Mouse (Mus musculus) embryonic facial prominence, embryonic 12.5 days (tissue): ENCODE measurements at regions not wholly inside any gene's neighbourhood (a gene's known extent, or its start where the extent isn't known, plus 50 kb on each side); places are given as distances from the start of the nearest gene placed in this dataset.
A peak's percentile ranks its signal among the peaks of the same experiment; 100 is the strongest.

Experiments
- ATAC-seq: fragments of 200-750 bp; cut with Nextera tagmentation; 2 replicates; pipeline ENCODE4 v1.8.0; 2017; ENCODE audit not compliant: insufficient number of reproducible peaks, insufficient read depth, low FRiP score, low TSS enrichment
- H3K27ac ChIP-seq: fragments of 300-500 bp; sonication (generic); 2 replicates; pipeline ENCODE4 v1.5.1; 2016; ENCODE audit warnings: mild to moderate bottlenecking
- H3K27me3 ChIP-seq: fragments of 300-500 bp; sonication (generic); 2 replicates; pipeline ENCODE4 v1.6.1; 2016; ENCODE audit warnings: mild to moderate bottlenecking, moderate library complexity
- H3K36me3 ChIP-seq: fragments of 300-500 bp; sonication (generic); 2 replicates; pipeline ENCODE4 v1.6.1; 2016; ENCODE audit warnings: mild to moderate bottlenecking
- H3K4me1 ChIP-seq: fragments of 300-500 bp; sonication (generic); 2 replicates; pipeline ENCODE4 v1.6.1; 2016
- H3K4me2 ChIP-seq: fragments of 300-500 bp; sonication (generic); replicated peaks from 2 replicates; pipeline ENCODE4 v1.6.1; 2016; ENCODE audit warnings: mild to moderate bottlenecking, moderate library complexity
- H3K4me3 ChIP-seq: fragments of 300-500 bp; sonication (generic); 2 replicates; pipeline ENCODE4 v1.5.1; 2016; ENCODE audit warnings: mild to moderate bottlenecking
- H3K9ac ChIP-seq: fragments of 300-500 bp; sonication (generic); 2 replicates; pipeline ENCODE4 v1.6.1; 2016; ENCODE audit warnings: mild to moderate bottlenecking, moderate library complexity
- H3K9me3 ChIP-seq: fragments of 300-500 bp; sonication (generic); 2 replicates; pipeline ENCODE4 v1.6.1; 2016; ENCODE audit warnings: mild to moderate bottlenecking, moderate library complexity
- WGBS: fragments of 180-500 bp; shearing (Covaris S2); methylation state at CpG from one replicate; pipeline ENCODE4 v1.1.7; 2016; 5-methylcytosine and 5-hydroxymethylcytosine counted together

GRCm38 (mm10) chr7:73655787-73656423, 84.2 kb upstream of the Fam174b start:
- Histone ChIP-seq H3K4me3 (no peak overlapping the region), H3K27ac (no peak overlapping the region), H3K36me3 (no peaks in the 10 kb centered on the region), H3K27me3 (no peaks in the 10 kb centered on the region; the same call in 1 of the 2 replicates), H3K9ac (no peak overlapping the region), H3K9me3 (no peaks in the 10 kb centered on the region), H3K4me2 (no peak overlapping the region), H3K4me1 (peaks cover 6% of the 10 kb centered on the region; the same call in 1 of the 2 replicates)
- no peak for ATAC-seq
- 21% methylated on average over 5 of the region's 5 CpGs for WGBS

DNA sequence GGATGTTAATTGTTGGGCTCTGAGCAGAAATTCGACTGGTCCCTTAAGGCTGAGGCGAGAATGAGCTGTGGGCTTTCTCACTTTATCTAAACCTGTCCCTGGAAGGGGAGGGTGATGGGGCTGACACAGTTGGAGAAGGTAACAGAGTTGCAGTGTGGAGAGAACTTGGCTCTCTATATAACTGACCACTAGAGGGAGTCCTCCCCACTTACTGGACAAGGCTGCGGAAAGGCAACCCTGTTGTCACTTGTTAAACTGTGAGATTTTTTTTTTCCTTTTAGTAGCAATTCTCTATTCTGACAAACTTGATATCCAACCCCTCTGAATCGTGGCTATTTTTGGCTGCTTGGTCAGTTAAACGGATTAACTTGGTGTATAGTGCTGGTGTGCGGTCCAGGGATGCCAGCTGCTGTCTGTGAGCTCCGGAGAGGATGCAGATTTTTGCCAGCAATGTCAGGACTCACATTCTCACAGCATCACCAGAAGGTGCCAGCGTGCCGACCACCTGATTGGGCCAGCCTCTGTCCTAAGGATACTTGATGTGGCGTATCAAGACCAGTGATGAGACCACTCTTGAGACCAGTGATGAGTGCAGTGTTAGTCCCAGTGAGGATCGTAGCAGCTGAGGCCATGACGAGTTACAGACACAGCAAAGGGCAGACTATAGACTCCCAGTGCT, 85.8 kb upstream of the Fam174b start:
- Histone ChIP-seq H3K9ac (no peak overlapping the region), H3K36me3 (no peaks in the 10 kb centered on the region), H3K4me1 (peaks cover 6% of the 10 kb centered on the region; the same call in 1 of the 2 replicates), H3K4me2 (no peak overlapping the region), H3K9me3 (no peaks in the 10 kb centered on the region), H3K27me3 (no peaks in the 10 kb centered on the region; the same call in 1 of the 2 replicates), H3K27ac (no peak overlapping the region), H3K4me3 (no peak overlapping the region)
- WGBS, result 36% methylated on average over 12 of the region's 12 CpGs
- ATAC-seq, result no peak

DNA sequence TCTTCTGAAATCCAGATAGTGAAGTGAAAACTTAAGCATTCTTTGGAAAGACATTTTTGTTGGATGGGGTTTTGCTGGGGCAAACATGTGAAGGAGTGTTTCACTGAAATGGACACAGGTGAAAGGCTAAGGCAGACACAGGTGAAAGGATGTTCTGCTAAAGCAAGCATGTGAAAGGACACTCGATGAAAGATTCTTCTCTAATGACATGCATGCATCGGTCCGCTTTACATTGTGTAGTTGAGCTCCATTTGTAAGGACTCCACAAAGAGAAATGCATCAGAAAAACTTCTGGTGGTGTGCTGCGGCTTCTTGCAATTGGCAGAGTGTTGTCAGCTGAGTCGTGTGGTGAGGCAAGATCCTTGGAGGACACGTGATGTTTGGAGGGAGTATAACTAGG, 89.2 kb upstream of the Fam174b start:
- H3K27me3 ChIP-seq, result no peaks in the 10 kb centered on the region; the same call in 1 of the 2 replicates
- H3K4me1 ChIP-seq, result no peaks in the 10 kb centered on the region
- H3K4me3 ChIP-seq, result no peak overlapping the region
- H3K9me3 ChIP-seq, result no peaks in the 10 kb centered on the region
- WGBS, result 94% methylated on average over 6 of the region's 6 CpGs
- no peak overlapping the region for H3K27ac ChIP-seq
- no peak for ATAC-seq
- H3K36me3 ChIP-seq, result no peaks in the 10 kb centered on the region
- H3K4me2 ChIP-seq, result no peak overlapping the region
- no peak overlapping the region for H3K9ac ChIP-seq

DNA sequence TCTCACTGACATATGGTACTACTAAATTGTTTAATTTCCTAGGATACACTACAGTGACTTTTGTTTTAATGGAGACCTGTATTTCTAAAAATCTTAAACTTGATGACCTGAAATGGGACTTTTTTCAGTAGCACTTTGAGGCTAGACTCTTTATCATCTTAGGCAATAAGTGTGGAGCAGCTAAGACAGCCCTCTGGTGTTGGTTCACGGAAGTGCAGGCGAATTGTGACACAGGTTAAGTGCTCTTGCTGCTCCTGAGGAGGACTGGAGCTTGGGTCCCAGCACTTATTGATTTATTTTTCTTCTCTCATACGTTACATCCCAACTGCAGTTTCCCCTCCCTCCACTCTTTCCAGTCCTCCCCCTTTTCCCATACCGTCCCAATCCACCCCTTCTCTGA, 92.1 kb upstream of the Fam174b start:
- Histone ChIP-seq H3K27me3 (no peaks in the 10 kb centered on the region; the same call in 1 of the 2 replicates), H3K27ac (no peak overlapping the region), H3K4me2 (no peak overlapping the region), H3K4me3 (no peak overlapping the region), H3K4me1 (no peaks in the 10 kb centered on the region), H3K9me3 (no peaks in the 10 kb centered on the region), H3K36me3 (no peaks in the 10 kb centered on the region), H3K9ac (no peak overlapping the region)
- WGBS, result 22% methylated on average over 4 of the region's 4 CpGs
- no peak for ATAC-seq

- H3K9ac ChIP-seq, result no peak overlapping the region
- no peaks in the 10 kb centered on the region for H3K9me3 ChIP-seq
- 83% methylated on average over 4 of the region's 4 CpGs for WGBS
- H3K4me1 ChIP-seq, result no peaks in the 10 kb centered on the region
- no peak overlapping the region for H3K4me3 ChIP-seq
- no peaks in the 10 kb centered on the region for H3K36me3 ChIP-seq
- H3K27ac ChIP-seq, result no peak overlapping the region
- H3K4me2 ChIP-seq, result no peak overlapping the region
- H3K27me3 ChIP-seq, result no peaks in the 10 kb centered on the region; the same call in 1 of the 2 replicates
- ATAC-seq, result no peak
These were observed 93.0 kb upstream of the Fam174b start for GRCm38 (mm10) chr7:73647140-73647539.

GRCm38 (mm10) chr7:73646711-73647110, 93.4 kb upstream of the Fam174b start:
- no peaks in the 10 kb centered on the region for H3K4me1 ChIP-seq
- no peak overlapping the region for H3K9ac ChIP-seq
- H3K4me2 ChIP-seq, result no peak overlapping the region
- no peaks in the 10 kb centered on the region for H3K9me3 ChIP-seq
- no peak overlapping the region for H3K27ac ChIP-seq
- 0 out of 2 replicates have a peak, but pooled peaks have one; percentile 31 for ATAC-seq
- H3K27me3 ChIP-seq, result no peaks in the 10 kb centered on the region; the same call in 1 of the 2 replicates
- 55% methylated on average over 5 of the region's 5 CpGs for WGBS
- no peak overlapping the region for H3K4me3 ChIP-seq
- H3K36me3 ChIP-seq, result no peaks in the 10 kb centered on the region

DNA sequence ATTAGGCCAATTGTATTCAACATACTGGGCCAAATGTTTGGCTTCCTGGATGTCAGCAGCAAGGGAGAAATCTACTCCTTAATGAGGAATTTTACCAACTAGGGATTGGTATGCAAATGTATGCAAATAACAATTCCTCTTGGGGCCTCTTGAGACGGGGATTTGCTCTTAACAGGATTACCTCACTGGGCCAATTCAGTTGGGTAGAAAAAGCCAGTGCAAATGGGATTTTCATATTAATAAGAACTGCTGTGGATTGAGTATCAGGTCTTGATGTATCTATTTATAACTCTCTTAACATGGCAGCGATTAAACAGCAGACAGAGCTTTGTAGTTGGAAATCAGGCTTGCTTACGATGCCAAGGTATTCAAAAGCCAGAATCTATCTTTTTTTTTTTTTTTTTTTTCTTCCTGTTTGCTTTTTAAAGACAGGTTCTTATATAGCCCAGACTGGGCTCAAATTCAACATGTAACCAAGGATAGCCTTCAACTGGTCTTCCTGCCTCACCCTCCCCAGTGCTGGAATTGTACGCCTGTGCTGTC, 95.7 kb upstream of the Fam174b start:
- no peak overlapping the region for H3K4me3 ChIP-seq
- no peak overlapping the region for H3K27ac ChIP-seq
- H3K9me3 ChIP-seq, result no peaks in the 10 kb centered on the region
- no peaks in the 10 kb centered on the region for H3K27me3 ChIP-seq
- no peaks in the 10 kb centered on the region for H3K4me1 ChIP-seq
- 58% methylated on average over 4 of the region's 4 CpGs for WGBS
- H3K9ac ChIP-seq, result no peak overlapping the region
- H3K4me2 ChIP-seq, result no peak overlapping the region
- no peaks in the 10 kb centered on the region for H3K36me3 ChIP-seq
- ATAC-seq, result no peak

DNA sequence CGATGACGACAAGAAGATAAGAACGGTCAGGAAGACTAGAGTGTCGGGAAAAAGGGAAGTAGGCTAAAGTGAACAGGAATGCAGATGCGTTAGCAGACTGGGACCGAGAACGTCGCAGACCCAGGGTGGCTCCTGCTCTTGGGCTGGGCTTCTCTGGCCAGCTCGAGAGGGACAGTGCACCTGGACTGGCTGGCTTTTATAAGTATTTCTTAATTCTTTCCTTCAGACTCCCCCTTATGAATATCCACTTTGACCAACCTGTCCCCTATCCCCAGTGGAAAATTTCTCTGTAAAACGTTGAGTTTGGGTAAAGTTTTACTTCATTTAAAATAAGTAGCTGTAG, 96.1 kb upstream of the Fam174b start:
- ATAC-seq, result no peak
- H3K4me1 ChIP-seq, result no peaks in the 10 kb centered on the region
- 64% methylated on average over 10 of the region's 10 CpGs for WGBS

DNA sequence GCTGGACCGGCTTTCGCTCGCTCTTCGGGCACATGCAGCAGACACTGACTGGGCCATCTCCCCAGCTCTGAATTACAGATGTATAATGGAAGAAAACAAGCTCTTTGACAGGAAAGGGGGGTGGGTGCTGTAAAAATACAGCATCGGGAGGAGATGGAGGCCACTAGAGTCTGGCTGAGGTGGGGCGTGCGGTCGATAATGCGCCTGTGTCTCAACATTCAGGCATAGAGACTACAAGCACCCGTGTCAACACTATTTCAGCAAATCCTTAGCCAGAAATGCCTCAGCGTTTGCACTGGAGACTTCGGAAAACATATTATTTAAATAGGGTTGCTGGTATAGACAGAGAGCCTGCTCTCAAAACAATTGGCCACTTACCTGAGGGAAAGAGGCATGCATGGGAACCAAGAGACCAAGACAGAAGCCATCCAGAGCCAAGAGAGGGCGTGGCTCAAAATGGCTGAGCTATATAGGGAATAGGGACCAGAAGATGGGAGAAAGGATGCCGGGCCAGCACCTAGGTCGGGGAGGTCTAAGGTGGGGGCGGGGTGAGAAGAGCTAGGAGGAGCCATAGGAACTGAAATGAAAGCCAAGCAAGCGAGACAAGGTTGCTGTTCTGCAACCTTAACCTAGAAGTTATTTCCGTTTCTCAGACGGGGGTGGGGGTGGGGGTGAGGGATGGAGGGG, 96.7 kb upstream of the Fam174b start:
- H3K4me3 ChIP-seq, result no peak overlapping the region
- H3K27ac ChIP-seq, result no peak overlapping the region

More for the DNA sequence above, 96.1 kb upstream of the Fam174b start:
- H3K27ac ChIP-seq, result no peak overlapping the region
- no peak overlapping the region for H3K4me3 ChIP-seq
- no peak overlapping the region for H3K4me2 ChIP-seq
- H3K36me3 ChIP-seq, result no peaks in the 10 kb centered on the region
- no peak overlapping the region for H3K9ac ChIP-seq
- no peaks in the 10 kb centered on the region for H3K27me3 ChIP-seq
- H3K9me3 ChIP-seq, result no peaks in the 10 kb centered on the region

GRCm38 (mm10) chr7:73640194-73640593, 98.6 kb upstream of the Chd2 start:
- no peaks in the 10 kb centered on the region for H3K36me3 ChIP-seq

More for the DNA sequence above, 96.7 kb upstream of the Fam174b start:
- WGBS, result 80% methylated on average over 19 of the region's 19 CpGs
- H3K36me3 ChIP-seq, result no peaks in the 10 kb centered on the region
- H3K27me3 ChIP-seq, result no peaks in the 10 kb centered on the region
- ATAC-seq, result no peak
- no peak overlapping the region for H3K4me2 ChIP-seq
- no peaks in the 10 kb centered on the region for H3K9me3 ChIP-seq
- no peak overlapping the region for H3K9ac ChIP-seq
- H3K4me1 ChIP-seq, result no peaks in the 10 kb centered on the region

DNA sequence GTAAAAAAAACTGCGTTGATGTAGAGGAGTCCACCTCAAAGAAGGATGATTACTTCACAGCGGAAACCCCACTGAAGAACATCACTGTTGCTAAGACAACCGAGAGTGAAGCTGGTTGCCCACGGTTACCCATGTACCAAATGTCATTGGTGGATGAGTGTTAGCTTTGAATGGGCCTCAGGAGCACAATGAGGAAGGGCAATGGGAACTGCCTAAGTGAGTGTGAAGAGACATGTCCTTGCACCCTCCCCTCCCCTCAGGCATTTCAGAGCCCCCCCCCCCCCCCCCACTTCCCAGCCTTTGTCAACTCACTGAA, 96.1 kb upstream of the Chd2 start:
- H3K27me3 ChIP-seq, result no peaks in the 10 kb centered on the region

More at GRCm38 (mm10) chr7:73640194-73640593, 98.6 kb upstream of the Chd2 start:
- Histone ChIP-seq H3K4me3 (no peak overlapping the region), H3K4me2 (no peak overlapping the region), H3K27ac (no peak overlapping the region), H3K9me3 (no peaks in the 10 kb centered on the region), H3K9ac (no peak overlapping the region), H3K27me3 (no peaks in the 10 kb centered on the region), H3K4me1 (0 out of 2 replicates have a peak, but pooled peaks cover 5% of the 10 kb centered on the region)
- WGBS, result 68% methylated on average over 2 of the region's 2 CpGs
- no peak for ATAC-seq

More for the DNA sequence above, 96.1 kb upstream of the Chd2 start:
- ATAC-seq, result no peak
- 69% methylated on average over 4 of the region's 4 CpGs for WGBS
- Histone ChIP-seq H3K4me3 (no peak overlapping the region), H3K4me1 (0 out of 2 replicates have a peak, but pooled peaks cover 5% of the 10 kb centered on the region), H3K4me2 (no peak overlapping the region), H3K36me3 (no peaks in the 10 kb centered on the region), H3K9me3 (no peaks in the 10 kb centered on the region), H3K9ac (no peak overlapping the region), H3K27ac (no peak overlapping the region)
